Mouse (Mus musculus): ENCODE data around the gene Pex14. TPM values are rescaled to one million over a fixed set of nuclear protein-coding genes. Genes with fewer than 3 reads are reported as not detected.

Pex14 gene
- polyA plus RNA-seq, 1 experiment from 2014 or later: 67.3 TPM

Other genes with a start within 250 kb of the Pex14 start
- gene Dffa, start 4.3 kb upstream of the Pex14 start, polyA plus RNA-seq (2015; fragmentation: Nextera tagmentation; extraction: Ambion mirVana): 39.0 and 40.2 TPM in 2 replicates
- gene Cort, start 26.9 kb upstream of the Pex14 start, polyA plus RNA-seq (2015; fragmentation: Nextera tagmentation; extraction: Ambion mirVana): 0.27 and 0.41 TPM in 2 replicates
- gene Cenps, start 37.8 kb upstream of the Pex14 start, polyA plus RNA-seq (2015; fragmentation: Nextera tagmentation; extraction: Ambion mirVana): 34.0 and 36.3 TPM in 2 replicates
- gene Pgd, start 66.9 kb upstream of the Pex14 start, polyA plus RNA-seq (2015; fragmentation: Nextera tagmentation; extraction: Ambion mirVana): 142 and 146 TPM in 2 replicates
- 25.7 and 29.9 TPM in 2 replicates for gene Kif1b, start 207.8 kb upstream of the Pex14 start, polyA plus RNA-seq (2015; fragmentation: Nextera tagmentation; extraction: Ambion mirVana)

Data from kidney, embryonic 16.5 days (tissue).